Mouse (Mus musculus) megakaryocyte, embryonic 14.5 days (primary cell): Measurements from ENCODE around the gene Arhgap23.

Experiments
- FLI1 ChIP-seq: IDR thresholded peaks from 2 replicates; pipeline ENCODE4 v1.6.1; 2012; ENCODE audit warnings: low read length, inconsistent platforms, mixed read lengths
- GATA1 ChIP-seq: IDR thresholded peaks from 3 replicates; pipeline ENCODE4 v1.6.1; 2012; ENCODE audit warnings: mixed read lengths, low read length, inconsistent platforms, borderline replicate concordance

GRCm38 (mm10) chr11:97393658-97394057, 21.7 kb upstream of the Arhgap23 start:
- TF ChIP-seq GATA1: no peak
- no peak for TF ChIP-seq FLI1
